Mouse (Mus musculus) stomach, embryonic 14.5 days (tissue): ENCODE measurements around the gene Adgrb3. TPM values are rescaled to one million over a fixed set of nuclear protein-coding genes. Genes with fewer than 3 reads are reported as not detected.

Experiments
- ATAC-seq: fragments of 200-750 bp; cut with Nextera tagmentation; 2 replicates; pipeline ENCODE4 v1.8.0; 2017; ENCODE audit warnings: low read depth, moderate TSS enrichment; ENCODE audit not compliant: insufficient number of reproducible peaks, insufficient read depth, low FRiP score
- H3K27ac ChIP-seq: fragments of 300-500 bp; sonication (generic); 2 replicates; pipeline ENCODE4 v1.5.1; 2014; ENCODE audit warnings: mild to moderate bottlenecking, low read length, moderate library complexity, mixed read lengths
- H3K27me3 ChIP-seq: fragments of 300-500 bp; sonication (generic); 2 replicates; pipeline ENCODE4 v1.6.1; 2014; ENCODE audit warnings: low read length, control low read depth, mixed read lengths; ENCODE audit not compliant: control insufficient read depth, insufficient read depth
- H3K36me3 ChIP-seq: fragments of 300-500 bp; sonication (generic); 2 replicates; pipeline ENCODE4 v1.6.1; 2014; ENCODE audit warnings: mild to moderate bottlenecking, control low read depth, low read length, moderate library complexity, mixed read lengths; ENCODE audit not compliant: control insufficient read depth, insufficient read depth
- H3K4me1 ChIP-seq: fragments of 300-500 bp; sonication (generic); 2 replicates; pipeline ENCODE4 v1.6.1; 2014; ENCODE audit warnings: low read length, control low read depth, mixed read lengths; ENCODE audit not compliant: control insufficient read depth, insufficient read depth
- H3K4me2 ChIP-seq: fragments of 300-500 bp; sonication (generic); replicated peaks from 2 replicates; pipeline ENCODE4 v1.6.1; 2014; ENCODE audit warnings: low read depth, low read length, control low read depth
- H3K4me3 ChIP-seq: fragments of 300-500 bp; sonication (generic); 2 replicates; pipeline ENCODE4 v1.5.1; 2014; ENCODE audit warnings: low read depth, low read length, control low read depth
- H3K9ac ChIP-seq: fragments of 300-500 bp; sonication (generic); replicated peaks from 2 replicates; pipeline ENCODE4 v1.6.1; 2014; ENCODE audit warnings: low read depth, mild to moderate bottlenecking, control low read depth, low read length, moderate library complexity, mixed read lengths
- H3K9me3 ChIP-seq: fragments of 300-500 bp; sonication (generic); 2 replicates; pipeline ENCODE4 v1.6.1; 2016; ENCODE audit warnings: low read depth, low read length, control low read depth; ENCODE audit not compliant: control insufficient read depth
- WGBS: fragments of 180-500 bp; shearing (Covaris S2); extraction: QIAGEN DNeasy Blood & Tissue Kit; methylation state at CpG from one replicate; pipeline ENCODE4 v1.1.7; 2014; 5-methylcytosine and 5-hydroxymethylcytosine counted together
- polyA plus RNA-seq: library from polyadenylated mRNA; unstranded; fragments of >200 nt; fragmentation: Nextera tagmentation; extraction: Ambion mirVana; gene quantifications from 2 replicates; pipeline ENCODE4 v1.2.1, GENCODE M21; 2014

The Adgrb3 gene
- polyA plus RNA-seq, 1 experiment from 2014 or later: 5.6 TPM

GRCm38 (mm10) chr1:25415084-25415483 lies 414.4 kb downstream of the Adgrb3 start:
- no peak overlapping the region for H3K9ac ChIP-seq
- H3K27ac ChIP-seq: no peak overlapping the region
- no peak overlapping the region for H3K4me2 ChIP-seq
- WGBS: 73% methylated on average over 2 of the region's 2 CpGs
- no peak for ATAC-seq
- H3K9me3 ChIP-seq: no peaks in the 10 kb centered on the region
- no peaks in the 10 kb centered on the region for H3K36me3 ChIP-seq
- no peak overlapping the region for H3K4me3 ChIP-seq
- H3K4me1 ChIP-seq: no peaks in the 10 kb centered on the region
- H3K27me3 ChIP-seq: no peaks in the 10 kb centered on the region

DNA sequence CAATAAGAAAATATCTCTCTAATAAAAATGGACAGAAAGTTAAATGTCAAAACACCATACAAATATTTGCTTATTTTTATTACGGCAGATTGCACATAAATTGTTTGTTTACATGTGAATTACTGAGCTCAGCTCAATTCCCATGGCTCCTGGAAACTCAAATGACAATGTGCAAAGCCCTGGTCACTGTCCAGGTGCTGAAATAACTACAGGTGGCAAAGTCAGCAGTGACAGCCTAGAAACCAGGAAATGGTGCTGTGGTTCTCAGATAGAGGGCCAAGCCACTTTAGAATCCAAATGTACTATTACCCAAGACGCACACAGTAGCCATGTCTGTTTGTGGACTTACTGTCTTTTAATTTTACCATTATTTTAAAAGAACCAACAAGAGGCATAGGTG lies 465.3 kb downstream of the Adgrb3 start:
- Histone ChIP-seq H3K9me3 (no peaks in the 10 kb centered on the region), H3K4me1 (no peaks in the 10 kb centered on the region), H3K27me3 (no peaks in the 10 kb centered on the region), H3K27ac (no peak overlapping the region), H3K4me2 (no peak overlapping the region), H3K36me3 (no peaks in the 10 kb centered on the region), H3K4me3 (no peak overlapping the region), H3K9ac (no peak overlapping the region)
- 71% methylated on average over 2 of the region's 2 CpGs for WGBS
- ATAC-seq: no peak

DNA sequence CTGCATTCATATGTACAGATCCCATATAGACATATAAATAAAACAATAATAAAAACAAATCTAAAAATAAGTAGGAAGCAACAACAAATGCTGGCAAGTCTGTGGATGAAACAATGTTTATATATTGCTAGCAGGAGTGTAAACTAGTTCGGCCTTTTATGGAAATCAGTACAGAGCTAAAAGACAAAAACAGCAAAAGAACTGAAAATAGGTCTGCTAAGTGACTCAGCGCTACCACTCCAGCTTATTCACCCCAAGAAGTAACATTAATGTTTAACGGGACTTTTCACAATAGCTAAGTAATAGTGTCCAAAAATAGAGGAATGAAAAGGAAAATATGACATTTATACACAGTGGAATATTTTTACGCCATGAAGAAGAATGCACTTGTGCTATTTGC lies 471.0 kb downstream of the Adgrb3 start:
- no peaks in the 10 kb centered on the region for H3K36me3 ChIP-seq
- H3K4me1 ChIP-seq: no peaks in the 10 kb centered on the region
- no peak overlapping the region for H3K9ac ChIP-seq
- no peak for ATAC-seq
- H3K4me2 ChIP-seq: no peak overlapping the region
- H3K9me3 ChIP-seq: no peaks in the 10 kb centered on the region
- H3K4me3 ChIP-seq: no peak overlapping the region
- no peaks in the 10 kb centered on the region for H3K27me3 ChIP-seq
- 86% methylated on average over 4 of the region's 4 CpGs for WGBS
- no peak overlapping the region for H3K27ac ChIP-seq

DNA sequence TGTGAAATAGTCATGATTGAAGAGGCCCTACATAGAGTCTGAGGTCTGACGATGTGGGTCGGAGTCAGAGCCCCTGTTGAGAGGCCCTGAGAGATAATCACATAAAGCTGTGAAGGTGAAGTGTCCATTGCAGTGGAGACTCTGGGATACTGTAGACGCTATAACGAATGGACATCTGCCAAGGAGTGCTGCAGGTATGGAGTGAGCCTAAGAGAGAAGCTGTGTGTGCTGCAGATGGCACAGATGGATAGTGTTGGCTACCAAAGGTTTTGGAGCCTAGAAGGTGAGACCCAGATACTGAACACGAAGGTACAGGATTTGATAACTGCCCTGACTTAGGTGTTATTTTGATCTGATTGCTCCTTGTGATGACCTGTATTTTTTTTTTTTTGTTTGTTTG lies 474.0 kb downstream of the Adgrb3 start:
- Histone ChIP-seq H3K9ac (no peak overlapping the region), H3K27ac (no peak overlapping the region), H3K4me3 (no peak overlapping the region), H3K4me2 (no peak overlapping the region), H3K4me1 (no peaks in the 10 kb centered on the region), H3K27me3 (no peaks in the 10 kb centered on the region), H3K36me3 (no peaks in the 10 kb centered on the region), H3K9me3 (no peaks in the 10 kb centered on the region)
- no peak for ATAC-seq
- WGBS: 94% methylated on average over 5 of the region's 5 CpGs

- Histone ChIP-seq H3K4me3 (no peak overlapping the region), H3K36me3 (no peaks in the 10 kb centered on the region), H3K9ac (no peak overlapping the region), H3K27ac (no peak overlapping the region), H3K9me3 (no peaks in the 10 kb centered on the region), H3K4me2 (no peak overlapping the region), H3K27me3 (no peaks in the 10 kb centered on the region), H3K4me1 (no peaks in the 10 kb centered on the region)
- ATAC-seq: no peak
Measured at GRCm38 (mm10) chr1:25344876-25345275, 484.6 kb downstream of the Adgrb3 start.

GRCm38 (mm10) chr1:25325406-25325805 lies 504.1 kb downstream of the Adgrb3 start:
- Histone ChIP-seq H3K9ac (no peak overlapping the region), H3K36me3 (no peaks in the 10 kb centered on the region), H3K27ac (no peak overlapping the region), H3K4me1 (no peaks in the 10 kb centered on the region), H3K27me3 (no peaks in the 10 kb centered on the region), H3K9me3 (no peaks in the 10 kb centered on the region), H3K4me3 (no peak overlapping the region), H3K4me2 (no peak overlapping the region)
- WGBS: 82% methylated on average over 2 of the region's 2 CpGs
- no peak for ATAC-seq

DNA sequence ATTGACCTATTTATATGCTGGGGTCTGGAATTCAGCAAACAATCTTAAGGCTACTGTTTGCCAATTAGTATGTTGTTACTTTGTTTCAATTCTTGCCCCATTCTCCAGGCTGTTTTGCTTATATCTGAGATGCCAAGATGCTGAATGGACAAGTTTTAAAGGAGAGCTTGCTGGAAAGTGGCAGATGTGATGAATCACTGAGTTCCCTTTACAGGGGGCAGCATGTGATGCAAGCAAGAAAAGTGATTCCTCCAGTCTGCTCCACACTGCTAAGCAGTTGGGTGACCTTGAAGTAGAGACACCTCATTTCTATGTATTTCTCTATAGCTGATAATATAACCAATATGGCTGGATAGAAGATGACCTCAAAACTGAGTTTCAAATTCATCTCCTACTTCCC lies 512.4 kb downstream of the Adgrb3 start:
- Histone ChIP-seq H3K27ac (no peak overlapping the region), H3K9me3 (no peaks in the 10 kb centered on the region), H3K4me3 (no peak overlapping the region), H3K4me2 (no peak overlapping the region), H3K27me3 (no peaks in the 10 kb centered on the region), H3K4me1 (no peaks in the 10 kb centered on the region), H3K9ac (no peak overlapping the region), H3K36me3 (no peaks in the 10 kb centered on the region)
- ATAC-seq: no peak

DNA sequence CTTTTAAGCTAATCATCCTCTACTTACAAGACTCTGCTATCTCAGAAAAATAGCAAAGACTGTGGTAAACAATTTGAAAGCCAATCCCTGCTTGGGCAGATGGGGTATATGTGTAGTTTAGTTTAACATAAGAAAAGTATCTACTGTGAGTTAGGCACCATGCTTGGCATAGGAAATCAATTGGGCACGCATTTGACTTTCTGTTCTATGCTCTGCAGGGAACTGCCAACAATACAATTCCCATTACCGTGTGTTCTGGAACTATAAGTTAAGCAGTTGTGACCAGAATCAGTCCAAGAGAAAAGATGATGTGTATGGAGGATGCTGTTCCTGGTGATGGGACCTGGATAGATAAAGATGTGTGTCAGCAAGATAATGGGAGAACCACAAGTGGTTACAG lies 517.2 kb downstream of the Adgrb3 start:
- 85% methylated on average over 2 of the region's 2 CpGs for WGBS
- ATAC-seq: no peak
- H3K9me3 ChIP-seq: no peaks in the 10 kb centered on the region
- H3K36me3 ChIP-seq: no peaks in the 10 kb centered on the region
- H3K4me2 ChIP-seq: no peak overlapping the region
- H3K4me3 ChIP-seq: no peak overlapping the region
- no peak overlapping the region for H3K9ac ChIP-seq
- no peaks in the 10 kb centered on the region for H3K4me1 ChIP-seq
- H3K27me3 ChIP-seq: no peaks in the 10 kb centered on the region
- H3K27ac ChIP-seq: no peak overlapping the region

DNA sequence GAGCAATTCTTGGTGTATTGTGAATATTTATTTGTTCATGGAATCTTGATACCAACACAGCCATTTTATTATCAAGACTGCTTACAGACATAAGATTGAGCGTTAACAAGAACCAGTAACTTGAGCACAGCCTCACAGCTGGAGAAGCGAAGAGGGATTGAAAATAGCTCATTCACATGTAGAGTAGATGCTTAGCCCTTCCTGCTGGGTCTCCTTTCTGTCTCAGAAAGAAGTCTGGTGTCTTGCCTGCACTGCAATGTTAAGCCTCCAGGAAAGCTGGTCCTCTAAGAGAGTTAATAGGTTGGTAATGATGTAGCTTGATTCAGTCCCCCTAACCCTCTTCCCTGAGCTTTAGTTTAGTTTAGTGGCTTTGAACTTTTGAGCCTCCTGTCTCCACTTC lies 519.4 kb downstream of the Adgrb3 start:
- Histone ChIP-seq H3K27ac (no peak overlapping the region), H3K36me3 (no peaks in the 10 kb centered on the region), H3K9ac (no peak overlapping the region), H3K4me2 (no peak overlapping the region), H3K27me3 (no peaks in the 10 kb centered on the region), H3K4me1 (no peaks in the 10 kb centered on the region), H3K9me3 (no peaks in the 10 kb centered on the region), H3K4me3 (no peak overlapping the region)
- WGBS: 49% methylated on average over 2 of the region's 2 CpGs
- no peak for ATAC-seq
